Mouse (Mus musculus) kidney, adult 2 months (tissue): ENCODE results near the gene Alx3. TPM values are rescaled to one million over a fixed set of nuclear protein-coding genes. Genes with fewer than 3 reads are reported as not detected.

Source experiments
- DNase-seq: peaks from one replicate; pipeline ENCODE4 v3.0.0; 2021
- H3K27ac ChIP-seq: fragments of 200-500 bp; 2 replicates; pipeline ENCODE4 v1.5.1; 2012; ENCODE audit warnings: low read depth, low read length, control low read depth, inconsistent platforms; ENCODE audit not compliant: insufficient read depth
- H3K27me3 ChIP-seq: fragments of 200-500 bp; replicated peaks from 2 replicates; pipeline ENCODE4 v1.6.1; 2012; ENCODE audit warnings: mild to moderate bottlenecking, moderate library complexity, low read length, inconsistent platforms; ENCODE audit not compliant: control insufficient read depth, insufficient read depth
- H3K36me3 ChIP-seq: fragments of 200-500 bp; 2 replicates; pipeline ENCODE4 v1.6.1; 2012; ENCODE audit warnings: mild to moderate bottlenecking, moderate library complexity, low read length, inconsistent platforms; ENCODE audit not compliant: control insufficient read depth, insufficient read depth
- H3K4me1 ChIP-seq: fragments of 200-500 bp; 2 replicates; pipeline ENCODE4 v1.6.1; 2011; ENCODE audit warnings: low read length; ENCODE audit not compliant: control insufficient read depth, insufficient read depth
- H3K4me3 ChIP-seq: fragments of 200-500 bp; 2 replicates; pipeline ENCODE4 v1.5.1; 2011; ENCODE audit warnings: mild to moderate bottlenecking, low read depth, low read length, control low read depth; ENCODE audit not compliant: insufficient read depth
- CTCF ChIP-seq: fragments of 200-500 bp; conservative IDR thresholded peaks from 2 replicates; pipeline ENCODE4 v1.5.1; 2011; ENCODE audit warnings: low read depth, mild to moderate bottlenecking, control low read depth, low read length, moderate library complexity, mixed read lengths; ENCODE audit not compliant: insufficient read depth, insufficient read length
- POLR2A ChIP-seq: fragments of 200-500 bp; IDR thresholded peaks from one replicate; pipeline ENCODE4 v1.6.1; 2011; ENCODE audit warnings: low read depth, low read length, control low read depth
- WGBS: fragments of 180-500 bp; shearing (Covaris S2); methylation state at CpG from one replicate; pipeline ENCODE4 v1.1.7; 2018; 5-methylcytosine and 5-hydroxymethylcytosine counted together
- polyA plus RNA-seq: library from polyadenylated mRNA; depleted of rRNA; stranded (reverse); fragments of >200 nt; gene quantifications from 2 replicates; pipeline ENCODE4 v1.2.3, GENCODE M21; 2012; rRNA removed

Gene Alx3
- not detected in 2 replicates for polyA plus RNA-seq

DNA sequence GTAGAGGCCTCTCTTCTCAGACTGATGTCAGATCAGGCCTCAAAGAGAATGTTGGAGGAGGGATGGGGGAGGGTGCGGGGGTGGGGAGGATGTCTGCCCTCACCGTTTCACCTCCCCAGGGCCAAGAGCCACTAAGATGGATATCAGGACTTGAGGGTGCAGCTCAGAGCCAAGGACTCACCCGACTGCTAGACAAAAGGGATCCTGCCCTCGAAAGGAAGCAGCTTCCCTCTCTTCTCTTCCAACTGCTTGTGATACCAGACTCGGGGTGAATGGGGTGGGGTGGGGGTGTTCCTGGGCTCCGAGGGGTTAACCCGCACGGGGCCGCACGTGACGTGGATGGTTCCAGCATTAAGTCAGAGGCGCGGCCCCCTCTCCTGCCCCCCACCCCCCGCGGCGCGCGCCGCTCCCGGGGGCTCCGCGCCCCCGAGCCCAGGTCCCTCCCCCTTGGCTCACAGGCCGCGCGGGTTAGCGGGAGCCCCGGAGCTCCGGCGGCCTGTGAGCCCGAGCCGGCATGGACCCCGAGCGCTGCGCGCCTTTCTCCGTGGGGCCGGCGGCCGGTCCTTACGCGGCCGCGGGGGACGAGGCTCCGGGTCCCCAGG lies at the start of gene Alx3:
TSS of gene Alx3 (plus strand) at position 370 of the 602 bp plus-strand sequence.
- Histone ChIP-seq H3K4me1 (no peaks in the 10 kb centered on the region), H3K27me3 (peaks cover 5% of the 10 kb centered on the region), H3K36me3 (no peaks in the 10 kb centered on the region), H3K4me3 (no peak within 1 kb of the TSS), H3K27ac (no peak within 1 kb of the TSS)
- WGBS, result 5% methylated on average over 46 of the region's 46 CpGs
- no peak for TF ChIP-seq CTCF
- DNase-seq, result no peak

GRCm38 (mm10) chr3:107545278-107545677 lies 49.6 kb upstream of the Alx3 start:
- TF ChIP-seq CTCF (no peak), POLR2A (no peak)
- Histone ChIP-seq H3K4me1 (no peaks in the 10 kb centered on the region), H3K4me3 (no peak overlapping the region), H3K36me3 (no peaks in the 10 kb centered on the region), H3K27ac (no peak overlapping the region), H3K27me3 (no peaks in the 10 kb centered on the region)
- WGBS, result 76% methylated on average over 5 of the region's 5 CpGs
- DNase-seq, result no peak

DNA sequence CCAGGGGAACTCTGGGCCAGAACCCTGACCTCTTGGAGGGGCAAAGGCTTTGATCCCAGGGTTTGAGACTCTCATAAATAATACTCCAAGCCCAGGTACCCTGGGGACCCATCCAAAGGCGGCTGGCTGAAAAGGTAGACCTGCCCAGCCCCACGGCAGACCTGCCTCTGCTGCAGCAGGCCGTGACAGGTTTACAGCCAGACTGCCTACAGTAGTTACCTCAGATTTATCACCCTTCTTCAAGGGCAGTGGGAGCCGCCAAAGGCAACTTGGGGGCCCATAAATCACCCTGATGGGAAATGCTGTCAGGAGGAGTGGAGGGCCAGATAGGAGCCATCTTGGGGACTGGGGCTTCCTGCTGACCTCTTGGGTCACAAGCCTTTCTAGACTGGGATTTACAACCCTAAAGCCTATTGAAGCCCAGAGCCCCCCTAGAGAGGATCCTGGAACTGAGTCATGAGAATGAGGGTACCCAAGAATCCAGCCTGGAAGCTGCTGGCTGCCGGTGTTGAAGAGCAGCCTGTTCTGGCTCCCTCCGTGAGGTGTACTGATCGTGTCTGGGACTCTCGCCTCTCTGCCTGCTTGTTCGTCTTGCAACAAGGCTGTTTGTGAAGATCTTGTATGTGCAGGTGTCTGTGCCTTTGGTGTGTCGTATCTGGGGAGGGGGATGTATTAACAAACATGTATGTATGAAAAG lies 49.0 kb upstream of the Alx3 start:
- DNase-seq, result no peak
- no peak overlapping the region for H3K27ac ChIP-seq
- H3K4me3 ChIP-seq, result no peak overlapping the region
- WGBS, result 56% methylated on average over 10 of the region's 10 CpGs
- TF ChIP-seq CTCF (no peak), POLR2A (no peak)
- H3K4me1 ChIP-seq, result no peaks in the 10 kb centered on the region
- no peaks in the 10 kb centered on the region for H3K27me3 ChIP-seq
- no peaks in the 10 kb centered on the region for H3K36me3 ChIP-seq

GRCm38 (mm10) chr3:107546956-107547355 lies 47.9 kb upstream of the Alx3 start:
- no peaks in the 10 kb centered on the region for H3K27me3 ChIP-seq

GRCm38 (mm10) chr3:107550409-107551049 lies 44.3 kb upstream of the Alx3 start:
- TF ChIP-seq CTCF, result peak; percentile 70
- no peak for TF ChIP-seq POLR2A
- Histone ChIP-seq H3K36me3 (no peaks in the 10 kb centered on the region), H3K27me3 (no peaks in the 10 kb centered on the region), H3K4me1 (no peaks in the 10 kb centered on the region), H3K27ac (no peak overlapping the region), H3K4me3 (no peak overlapping the region)
- peak; percentile 58 for DNase-seq
- WGBS, result 74% methylated on average over 17 of the region's 17 CpGs

More at GRCm38 (mm10) chr3:107546956-107547355, 47.9 kb upstream of the Alx3 start:
- DNase-seq, result peak; percentile 87
- H3K4me1 ChIP-seq, result no peaks in the 10 kb centered on the region
- H3K27ac ChIP-seq, result no peak overlapping the region
- H3K36me3 ChIP-seq, result no peaks in the 10 kb centered on the region
- H3K4me3 ChIP-seq, result no peak overlapping the region
- TF ChIP-seq POLR2A (no peak), CTCF (no peak)
- 28% methylated on average over 2 of the region's 2 CpGs for WGBS

DNA sequence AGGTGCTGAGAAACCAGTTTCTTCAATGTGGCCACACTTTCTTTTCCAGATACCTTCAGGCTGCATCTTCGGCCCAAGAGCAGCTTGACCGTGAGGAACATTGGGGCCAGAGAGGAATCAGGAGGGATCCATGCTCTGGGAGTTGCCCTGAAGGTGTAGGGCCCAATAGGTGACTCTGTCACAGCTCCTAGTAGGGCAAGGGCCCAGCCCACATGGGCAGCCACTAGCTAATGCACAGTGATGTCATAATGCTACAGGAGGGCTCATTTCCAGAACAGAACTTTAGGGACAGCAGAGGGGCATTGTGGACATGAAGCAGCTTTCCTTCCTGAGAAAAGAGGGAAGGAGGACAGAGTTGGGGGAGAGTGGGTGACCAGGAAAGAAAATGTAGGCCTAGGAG lies 40.0 kb upstream of the Alx3 start, which contains the start of gene Ubl4b:
TSS of gene Ubl4b (minus strand) at position 232 of the 400 bp plus-strand sequence.
- 91% methylated on average over 2 of the region's 2 CpGs for WGBS
- no peak within 1 kb of the TSS for H3K4me3 ChIP-seq
- H3K27me3 ChIP-seq, result no peaks in the 10 kb centered on the region
- H3K4me1 ChIP-seq, result no peaks in the 10 kb centered on the region
- H3K27ac ChIP-seq, result no peak within 1 kb of the TSS
- TF ChIP-seq POLR2A (no peak), CTCF (no peak)
- DNase-seq, result no peak
- no peaks in the 10 kb centered on the region for H3K36me3 ChIP-seq

- Histone ChIP-seq H3K4me3 (no peak overlapping the region), H3K36me3 (no peaks in the 10 kb centered on the region), H3K27me3 (no peaks in the 10 kb centered on the region), H3K27ac (no peak overlapping the region), H3K4me1 (no peaks in the 10 kb centered on the region)
- no peak for DNase-seq
- no peak for TF ChIP-seq POLR2A
- no peak for TF ChIP-seq CTCF
- WGBS, result 52% methylated on average over 3 of the region's 3 CpGs
These were observed 36.1 kb upstream of the Alx3 start for GRCm38 (mm10) chr3:107558740-107559139.
